In the genomic region with DNA sequence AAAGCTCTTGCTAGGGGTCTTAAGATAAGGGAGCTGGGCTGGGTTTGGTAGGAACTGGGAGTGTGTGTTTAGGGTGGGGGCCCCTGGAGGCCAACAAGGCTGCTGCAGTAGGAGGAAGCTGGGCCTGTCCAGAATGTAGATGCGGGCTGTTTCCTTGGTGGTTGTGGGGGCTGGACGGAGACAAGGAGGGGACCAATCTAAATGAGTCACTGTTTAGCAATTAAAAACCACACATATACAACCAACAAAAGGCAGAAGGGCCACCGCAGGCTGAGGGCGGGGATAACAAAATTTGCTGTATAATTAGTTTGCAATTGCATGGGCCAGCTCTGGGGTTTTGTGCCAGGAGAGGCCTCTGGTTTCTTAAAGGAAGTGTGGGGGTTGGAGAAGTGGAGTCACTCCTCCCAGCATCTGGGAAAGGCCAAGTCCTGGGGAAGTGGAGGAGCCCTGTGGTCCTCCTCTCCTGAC, we compare ENCODE assay signal across 8 mouse cellular contexts. TPM values are rescaled to one million over a fixed set of nuclear protein-coding genes. Genes with fewer than 3 reads are reported as not detected.
A peak's percentile ranks its signal among the peaks of the same experiment; 100 is the strongest.
DNase-seq lines count a peak whose midpoint lies in the region; ATAC-seq and TF ChIP-seq lines count a peak whose summit lies in the region.

No protein-coding gene starts in this region.

- peak overlapping the region; percentile 95 for H3K4me3 ChIP-seq in gastrocnemius, adult 2 months
- H3K4me3 ChIP-seq in hindbrain, postnatal 0 days (ENCODE audit: low read length), result peak overlapping the region; percentile 89
- peak overlapping the region; percentile 87 for H3K4me3 ChIP-seq in liver, embryonic 12.5 days

- peaks cover 5% of the 10 kb centered on the region; the same call in 1 of the 2 replicates for H3K36me3 ChIP-seq in hindbrain, postnatal 0 days (ENCODE audit: insufficient read depth, low read length)
- H3K36me3 ChIP-seq in liver, embryonic 12.5 days, result peaks cover 41% of the 10 kb centered on the region

- peak overlapping the region; percentile 97 for H3K9ac ChIP-seq in hindbrain, postnatal 0 days (replicated peaks; ENCODE audit: low read length)
- peak overlapping the region; percentile 96 for H3K9ac ChIP-seq in liver, embryonic 12.5 days

- H3K4me2 ChIP-seq in hindbrain, postnatal 0 days (ENCODE audit: low read depth, low read length), result peak overlapping the region; percentile 85
- H3K4me2 ChIP-seq in liver, embryonic 12.5 days, result peak overlapping the region; percentile 99

- H3K4me1 ChIP-seq in hindbrain, postnatal 0 days (ENCODE audit: insufficient read depth, low read length), result peaks cover 46% of the 10 kb centered on the region
- H3K4me1 ChIP-seq in liver, embryonic 12.5 days, result peaks cover 75% of the 10 kb centered on the region

- peak overlapping the region; percentile 99 for H3K27ac ChIP-seq in gastrocnemius, adult 2 months
- H3K27ac ChIP-seq in hindbrain, postnatal 0 days, result peak overlapping the region; percentile 97
- H3K27ac ChIP-seq in liver, embryonic 12.5 days, result peak overlapping the region; percentile 99

- WGBS in hindbrain, postnatal 0 days, result 2% methylated on average over 4 of the region's 4 CpGs
- WGBS in liver, embryonic 12.5 days (ENCODE audit: insufficient replicate concordance), result 1% methylated on average over 4 of the region's 4 CpGs

- intact Hi-C loops in gastrocnemius, adult 2 months (cut with DNase I), result no loop called here

- no peaks in the 10 kb centered on the region for H3K27me3 ChIP-seq in hindbrain, postnatal 0 days (ENCODE audit: insufficient read depth, low read length)
- H3K27me3 ChIP-seq in liver, embryonic 12.5 days (replicated peaks), result no peaks in the 10 kb centered on the region

- peak; percentile 49 for TF ChIP-seq CTCF in gastrocnemius, adult 2 months (IDR thresholded peaks at IDR 0.05)
- peak; percentile 49 for TF ChIP-seq CTCF in hindbrain, postnatal 0 days (IDR thresholded peaks at IDR 0.05; ENCODE audit: low read depth)

- DNase-seq in embryo, embryonic 10.5 days (ENCODE audit: low spot score), result peak; percentile 39
- DNase-seq in embryo, embryonic 11 days, result no peak
- DNase-seq in R1 (ENCODE audit: low read depth, low spot score), result peak; percentile 92
- DNase-seq in gastrocnemius, adult 2 months, result peak; percentile 61
- peak; percentile 56 for DNase-seq in hindbrain, postnatal 0 days (ENCODE audit: low spot score)
- no peak for DNase-seq in left cerebral cortex, adult 18-20 months (ENCODE audit: low spot score in 2 of 2)

- peak; percentile 1; the same call in 1 of the 2 replicates for ATAC-seq in hindbrain, postnatal 0 days
- peak; percentile 65 for ATAC-seq in liver, embryonic 12.5 days
- peak; percentile 50 for ATAC-seq in monocyte, adult 5-6 weeks (replicated peaks; ENCODE audit: insufficient number of reproducible peaks, low FRiP score, low TSS enrichment, poor library complexity, severe bottlenecking)

- no peaks in the 10 kb centered on the region for H3K9me3 ChIP-seq in hindbrain, postnatal 0 days (ENCODE audit: low read length)
- H3K9me3 ChIP-seq in liver, embryonic 12.5 days (replicated peaks), result no peaks in the 10 kb centered on the region

RNA-seq across cellular contexts. Expression of a gene that starts 2.6 kb away (rescaled TPM):
- total RNA-seq in gastrocnemius, adult 2 months (2021), result 10 to 100 TPM; 20.2 to 20.7 TPM
- total RNA-seq in hindbrain, postnatal 0 days (2014; rRNA removed), result 108 and 115 TPM in 2 replicates
- 28.8 and 29.7 TPM in 2 replicates for polyA plus RNA-seq in hindbrain, postnatal 0 days (2015; fragmentation: Nextera tagmentation; extraction: Ambion mirVana)
- polyA plus RNA-seq in liver, embryonic 12.5 days (2016; fragmentation: Nextera tagmentation; extraction: Ambion mirVana), result 19.0 and 19.5 TPM in 2 replicates
- 35.4 to 50.0 TPM (median 39.9 TPM) in 3 replicates for total RNA-seq in monocyte, adult 5-6 weeks (2017)
- total RNA-seq in left cerebral cortex, adult 18-20 months (2021), result 100 to 1,000 TPM; 119 to 120 TPM

Comparison
In these comparisons a context has a peak if more than half of its experiments do, and no peak if none do; other contexts are left out.
1. DNase-seq: peak in embryo, embryonic 10.5 days (single experiment), R1 (single experiment), gastrocnemius, adult 2 months (single experiment) and hindbrain, postnatal 0 days (single experiment); none in embryo, embryonic 11 days (single experiment) and left cerebral cortex, adult 18-20 months (0 of 2).
2. ATAC-seq: peak in every context shown above with its lines; median percentile 65 in liver, embryonic 12.5 days; 50 in monocyte, adult 5-6 weeks; 1 in hindbrain, postnatal 0 days.
3. Peak in every context shown above with its lines, with median percentiles within 50 percentile points of each other: H3K27ac ChIP-seq and H3K4me3 ChIP-seq.